Mouse (Mus musculus) cerebellum, adult 2 months (tissue): ENCODE data around the gene Cfap54.

Experiments
- CTCF ChIP-seq: fragments of 200-500 bp; IDR thresholded peaks from 2 replicates; pipeline ENCODE4 v1.5.1; 2011; ENCODE audit warnings: low read depth, mild to moderate bottlenecking, control low read depth, low read length, moderate library complexity, borderline replicate concordance; ENCODE audit not compliant: insufficient read depth
- POLR2A ChIP-seq: fragments of 200-500 bp; IDR thresholded peaks from 2 replicates; pipeline ENCODE4 v1.6.1; 2011; ENCODE audit warnings: low read length, control low read depth, borderline replicate concordance; ENCODE audit not compliant: insufficient read depth

GRCm38 (mm10) chr10:92937741-92938285, 143.6 kb downstream of the Cfap54 start:
- no peak for TF ChIP-seq POLR2A
- TF ChIP-seq CTCF = no peak
